ENCODE assay signal across 10 mouse cellular contexts in genomic region chr3:108781238-108781883, GRCm38 (mm10). TPM values are rescaled to one million over a fixed set of nuclear protein-coding genes. Genes with fewer than 3 reads are reported as not detected.
DNase-seq lines count a peak whose midpoint lies in the region; ATAC-seq and TF ChIP-seq lines count a peak whose summit lies in the region.
"Had no signal": no experiment of that assay in that cellular context is flagged by ENCODE, and none has a peak within 500 bp of the region (broad histone marks: within the 10 kb centered on the region; RNA-seq: fewer than 3 reads in every experiment).

No protein-coding gene starts in this region.

- no peak overlapping the region for H3K4me3 ChIP-seq in kidney, adult 2 months (ENCODE audit: insufficient read depth, low read depth, low read length)
- H3K4me3 ChIP-seq in kidney, embryonic 15.5 days (replicated peaks), result no peak overlapping the region
- H3K4me3 ChIP-seq in myocyte, result no peak overlapping the region
- H3K4me3 ChIP-seq: liver, embryonic 13.5 days had no signal

- intact Hi-C loops in left cerebral cortex, postnatal 14 days (cut with DNase I), result no loop called here

- WGBS in kidney, adult 2 months, result 72% methylated on average over 10 of the region's 10 CpGs
- 75% methylated on average over 10 of the region's 10 CpGs for WGBS in kidney, embryonic 15.5 days

- ATAC-seq in kidney, embryonic 15.5 days (replicated peaks; ENCODE audit: low FRiP score), result no peak
- no peak for ATAC-seq in megakaryocyte, adult 5-6 weeks (ENCODE audit: poor library complexity, severe bottlenecking)

- no peak for TF ChIP-seq CTCF in kidney, adult 2 months (conservative IDR thresholded peaks at IDR 0.05; ENCODE audit: insufficient read depth, insufficient read length, low read depth, low read length)

- DNase-seq in kidney, adult 2 months, result peak; percentile 12
- peak; percentile 59 for DNase-seq in adrenal gland, adult 2 months
- DNase-seq in heart, adult 9 months (ENCODE audit: low spot score in 2 of 2), result peak; percentile 61 to 69
- peak; percentile 47 to 76 for DNase-seq in left cerebral cortex, postnatal 14 days (ENCODE audit: low spot score in 2 of 2)
- DNase-seq in natural killer cell, adult 2 months (ENCODE audit: low spot score in 2 of 2), result no peak
- DNase-seq: liver, embryonic 13.5 days had no signal

- 0 out of 2 replicates have a peak, but pooled peaks cover 5% of the 10 kb centered on the region for H3K9me3 ChIP-seq in kidney, embryonic 15.5 days (replicated peaks)
- H3K9me3 ChIP-seq: liver, embryonic 13.5 days had no signal

- no peaks in the 10 kb centered on the region for H3K79me2 ChIP-seq in myocyte (ENCODE audit: control insufficient read depth, insufficient read depth)

- no peaks in the 10 kb centered on the region for H3K27me3 ChIP-seq in kidney, adult 2 months (replicated peaks; ENCODE audit: control insufficient read depth, insufficient read depth, low read length)
- no peaks in the 10 kb centered on the region for H3K27me3 ChIP-seq in kidney, embryonic 15.5 days
- no peaks in the 10 kb centered on the region for H3K27me3 ChIP-seq in myocyte (ENCODE audit: control insufficient read depth, insufficient read depth, insufficient read length)
- H3K27me3 ChIP-seq: liver, embryonic 13.5 days had no signal

- H3K4me1 ChIP-seq in kidney, adult 2 months (ENCODE audit: control insufficient read depth, insufficient read depth, low read length), result no peaks in the 10 kb centered on the region
- no peaks in the 10 kb centered on the region for H3K4me1 ChIP-seq in kidney, embryonic 15.5 days
- H3K4me1 ChIP-seq: liver, embryonic 13.5 days had no signal

- no peak for TF ChIP-seq POLR2A in kidney, adult 2 months (IDR thresholded peaks at IDR 0.05; ENCODE audit: low read depth, low read length)
- no peak for TF ChIP-seq POLR2A in myocyte (IDR thresholded peaks at IDR 0.05; ENCODE audit: insufficient read length, low read depth)

- H3K36me3 ChIP-seq in kidney, adult 2 months (ENCODE audit: control insufficient read depth, insufficient read depth, low read length), result no peaks in the 10 kb centered on the region
- no peaks in the 10 kb centered on the region for H3K36me3 ChIP-seq in kidney, embryonic 15.5 days
- H3K36me3 ChIP-seq in myocyte (ENCODE audit: control insufficient read depth, insufficient read depth), result no peaks in the 10 kb centered on the region
- H3K36me3 ChIP-seq: liver, embryonic 13.5 days had no signal

- no peak overlapping the region for H3K4me2 ChIP-seq in kidney, embryonic 15.5 days
- H3K4me2 ChIP-seq in myocyte (ENCODE audit: low read depth), result peak overlapping the region; percentile 51
- H3K4me2 ChIP-seq: liver, embryonic 13.5 days had no signal

- H3K27ac ChIP-seq in kidney, adult 2 months (ENCODE audit: insufficient read depth, low read depth, low read length), result no peak overlapping the region
- H3K27ac ChIP-seq in kidney, embryonic 15.5 days, result no peak overlapping the region; the same call in 1 of the 2 replicates
- H3K27ac ChIP-seq: liver, embryonic 13.5 days had no signal

- no peak overlapping the region for H3K9ac ChIP-seq in kidney, embryonic 15.5 days
- H3K9ac ChIP-seq: liver, embryonic 13.5 days had no signal

- H3ac ChIP-seq in myocyte (ENCODE audit: control insufficient read depth, insufficient read length), result no peak overlapping the region

TF ChIP-seq in myocyte, 11 proteins besides CTCF, POLR2A, EP300 and RAD21:
- TF ChIP-seq TCF12 (IDR thresholded peaks at IDR 0.05; ENCODE audit: insufficient read depth, poor library complexity, severe bottlenecking), result no peak
- TF ChIP-seq MYOD1 (IDR thresholded peaks at IDR 0.05; ENCODE audit: control insufficient read depth in 1 of 3, insufficient read length in 2 of 3, low read depth in 2 of 3), result no peak
- no peak for TF ChIP-seq MAX (IDR thresholded peaks at IDR 0.05; ENCODE audit: low read depth)
- TF ChIP-seq USF1 (IDR thresholded peaks at IDR 0.05; ENCODE audit: low read depth), result peak; percentile 98
- TF ChIP-seq POLR2AphosphoS2 (IDR thresholded peaks at IDR 0.05; ENCODE audit: insufficient read length, low read depth), result peak; percentile 28
- no peak for TF ChIP-seq TCF3 (IDR thresholded peaks at IDR 0.05; ENCODE audit: insufficient read length, low read depth)
- TF ChIP-seq REST (IDR thresholded peaks at IDR 0.05; ENCODE audit: insufficient read depth, insufficient read length), result no peak
- no peak for TF ChIP-seq E2F4 (IDR thresholded peaks at IDR 0.05; ENCODE audit: insufficient read depth)
- TF ChIP-seq SRF (IDR thresholded peaks at IDR 0.05; ENCODE audit: control insufficient read depth, insufficient read length, low read depth), result no peak
- TF ChIP-seq CEBPB (IDR thresholded peaks at IDR 0.05; ENCODE audit: insufficient read depth, poor library complexity, severe bottlenecking), result no peak
- TF ChIP-seq MYOG (IDR thresholded peaks at IDR 0.05; ENCODE audit: control insufficient read depth in 1 of 3, insufficient read depth in 1 of 3, insufficient read length in 2 of 3, low read depth in 2 of 3), result no peak
TF ChIP-seq in myocyte: peak in this region for 2.

RNA-seq across cellular contexts. Expression of gene Aknad1, which starts 41.9 kb away (rescaled TPM):
- polyA plus RNA-seq in kidney, adult 2 months (2012; rRNA removed), result not detected in 2 replicates
- polyA plus RNA-seq in kidney, embryonic 15.5 days (2015; fragmentation: Nextera tagmentation; extraction: Ambion mirVana), result 0.05 and 0.10 TPM in 2 replicates
- not detected for total RNA-seq in adrenal gland, adult 2 months (2021)
- not detected in 2 replicates for polyA plus RNA-seq in adrenal gland, adult 2 months (2012; rRNA removed)
- under 1 TPM in 1 of 2 experiments, not detected in 1; 0.09 TPM for total RNA-seq in left cerebral cortex, postnatal 14 days (2021)
- polyA plus RNA-seq in myocyte (2012; fragmentation: generic; extraction: Trizol), result 2.9 TPM
- 0.07 TPM in 1 of 2 replicates, not detected in the other for total RNA-seq in megakaryocyte, adult 5-6 weeks (2015)
- 0.26 TPM in 1 of 2 replicates, not detected in the other for total RNA-seq in megakaryocyte, adult 5-6 weeks (2017)
- total RNA-seq: adrenal gland, adult 18-20 months had no signal

RNA-seq across cellular contexts. Expression of gene Stxbp3, which starts 59.0 kb away (rescaled TPM):
- 10.5 and 14.4 TPM in 2 replicates for polyA plus RNA-seq in kidney, adult 2 months (2012; rRNA removed)
- 34.9 and 35.6 TPM in 2 replicates for polyA plus RNA-seq in kidney, embryonic 15.5 days (2015; fragmentation: Nextera tagmentation; extraction: Ambion mirVana)
- 10 to 100 TPM; 43.1 to 60.1 TPM for total RNA-seq in adrenal gland, adult 2 months (2021)
- 1.9 and 2.8 TPM in 2 replicates for polyA plus RNA-seq in adrenal gland, adult 2 months (2012; rRNA removed)
- total RNA-seq in left cerebral cortex, postnatal 14 days (2021), result 10 to 100 TPM; 16.7 to 17.5 TPM
- 11.9 TPM for polyA plus RNA-seq in myocyte (2012; fragmentation: generic; extraction: Trizol)
- 58.2 and 59.6 TPM in 2 replicates for total RNA-seq in megakaryocyte, adult 5-6 weeks (2015)
- 50.4 and 51.9 TPM in 2 replicates for total RNA-seq in megakaryocyte, adult 5-6 weeks (2017)

RNA-seq across cellular contexts. Expression of gene Gpsm2, which starts 59.3 kb away (rescaled TPM):
- 1.6 and 1.8 TPM in 2 replicates for polyA plus RNA-seq in kidney, adult 2 months (2012; rRNA removed)
- polyA plus RNA-seq in kidney, embryonic 15.5 days (2015; fragmentation: Nextera tagmentation; extraction: Ambion mirVana), result 43.3 and 45.1 TPM in 2 replicates
- total RNA-seq in adrenal gland, adult 2 months (2021), result 1 to 10 TPM; 1.7 to 2.9 TPM
- 0.58 and 1.0 TPM in 2 replicates for polyA plus RNA-seq in adrenal gland, adult 2 months (2012; rRNA removed)
- total RNA-seq in left cerebral cortex, postnatal 14 days (2021), result 10 to 100 TPM; 18.0 TPM
- 16.4 TPM for polyA plus RNA-seq in myocyte (2012; fragmentation: generic; extraction: Trizol)
- total RNA-seq in megakaryocyte, adult 5-6 weeks (2015), result 32.1 and 37.2 TPM in 2 replicates
- 49.9 and 50.4 TPM in 2 replicates for total RNA-seq in megakaryocyte, adult 5-6 weeks (2017)

Comparison
In these comparisons a context has a peak if more than half of its experiments do, and no peak if none do; other contexts are left out.
1. DNase-seq: peak in kidney, adult 2 months (single experiment), adrenal gland, adult 2 months (single experiment), heart, adult 9 months (2 of 2) and left cerebral cortex, postnatal 14 days (2 of 2); none in natural killer cell, adult 2 months (0 of 2).